Mouse (Mus musculus) hindbrain, embryonic 15.5 days (tissue): ENCODE data around the gene Cd47. TPM values are rescaled to one million over a fixed set of nuclear protein-coding genes. Genes with fewer than 3 reads are reported as not detected.

Experiments
- ATAC-seq: fragments of 200-750 bp; cut with Nextera tagmentation; 2 replicates; pipeline ENCODE4 v1.8.0; 2017; ENCODE audit warnings: low read depth, moderate number of reproducible peaks, moderate TSS enrichment; ENCODE audit not compliant: low FRiP score
- H3K27ac ChIP-seq: fragments of 300-500 bp; sonication (generic); replicated peaks from 2 replicates; pipeline ENCODE4 v1.5.1; 2015; ENCODE audit warnings: mild to moderate bottlenecking, inconsistent platforms
- H3K27me3 ChIP-seq: fragments of 300-500 bp; sonication (generic); 2 replicates; pipeline ENCODE4 v1.6.1; 2015; ENCODE audit warnings: control low read depth, inconsistent platforms
- H3K36me3 ChIP-seq: fragments of 300-500 bp; sonication (generic); 2 replicates; pipeline ENCODE4 v1.6.1; 2015; ENCODE audit warnings: control low read depth, inconsistent platforms
- H3K4me1 ChIP-seq: fragments of 300-500 bp; sonication (generic); replicated peaks from 2 replicates; pipeline ENCODE4 v1.6.1; 2015; ENCODE audit warnings: control low read depth, inconsistent platforms
- H3K4me2 ChIP-seq: fragments of 300-500 bp; sonication (generic); 2 replicates; pipeline ENCODE4 v1.6.1; 2015; ENCODE audit warnings: moderate library complexity, mild to moderate bottlenecking, inconsistent platforms
- H3K4me3 ChIP-seq: fragments of 300-500 bp; sonication (generic); 2 replicates; pipeline ENCODE4 v1.5.1; 2015; ENCODE audit warnings: mild to moderate bottlenecking, inconsistent platforms
- H3K9ac ChIP-seq: fragments of 300-500 bp; sonication (generic); 2 replicates; pipeline ENCODE4 v1.6.1; 2015; ENCODE audit warnings: inconsistent platforms
- H3K9me3 ChIP-seq: fragments of 300-500 bp; sonication (generic); 2 replicates; pipeline ENCODE4 v1.6.1; 2016; ENCODE audit warnings: control low read depth, inconsistent platforms
- WGBS: fragments of 180-500 bp; shearing (Covaris S2); methylation state at CpG from one replicate; pipeline ENCODE4 v1.1.7; 2015; 5-methylcytosine and 5-hydroxymethylcytosine counted together
- polyA plus RNA-seq: library from polyadenylated mRNA; unstranded; fragments of >200 nt; fragmentation: Nextera tagmentation; extraction: Ambion mirVana; gene quantifications from 2 replicates; pipeline ENCODE4 v1.2.1, GENCODE M21; 2015

The Cd47 gene
- 150 and 170 TPM in 2 replicates for polyA plus RNA-seq

GRCm38 (mm10) chr16:49799597-49800561, at the start of gene Cd47:
TSS of gene Cd47 (plus strand) at chr16:49800533.
- Histone ChIP-seq H3K36me3 (no peaks in the 10 kb centered on the region), H3K4me2 (no peak within 1 kb of the TSS), H3K27me3 (no peaks in the 10 kb centered on the region), H3K27ac (no peak within 1 kb of the TSS), H3K4me1 (peaks cover 13% of the 10 kb centered on the region), H3K9ac (no peak within 1 kb of the TSS), H3K9me3 (no peaks in the 10 kb centered on the region), H3K4me3 (no peak within 1 kb of the TSS)
- 84% methylated on average over 10 of the region's 10 CpGs for WGBS
- no peak for ATAC-seq

GRCm38 (mm10) chr16:49752906-49753305, 47.4 kb upstream of the Cd47 start:
- no peak for ATAC-seq
- Histone ChIP-seq H3K4me1 (no peaks in the 10 kb centered on the region), H3K4me3 (no peak overlapping the region), H3K36me3 (no peaks in the 10 kb centered on the region), H3K27ac (0 out of 2 replicates have a peak overlapping the region, but pooled peaks have one; percentile 5), H3K9me3 (no peaks in the 10 kb centered on the region), H3K9ac (no peak overlapping the region), H3K4me2 (no peak overlapping the region), H3K27me3 (no peaks in the 10 kb centered on the region)
- WGBS: 45% methylated on average over 1 of the region's 1 CpGs

- H3K9ac ChIP-seq: no peak overlapping the region
- 38% methylated on average over 3 of the region's 3 CpGs for WGBS
- 0 out of 2 replicates have a peak overlapping the region, but pooled peaks have one; percentile 5 for H3K27ac ChIP-seq
- H3K9me3 ChIP-seq: no peaks in the 10 kb centered on the region
- no peaks in the 10 kb centered on the region for H3K36me3 ChIP-seq
- no peaks in the 10 kb centered on the region for H3K27me3 ChIP-seq
- no peaks in the 10 kb centered on the region for H3K4me1 ChIP-seq
- peak; percentile 68 for ATAC-seq
- H3K4me3 ChIP-seq: no peak overlapping the region
- no peak overlapping the region for H3K4me2 ChIP-seq
Observed at GRCm38 (mm10) chr16:49753318-49753717, 47.0 kb upstream of the Cd47 start.

GRCm38 (mm10) chr16:49760517-49761203, 39.7 kb upstream of the Cd47 start:
- H3K4me2 ChIP-seq: no peak overlapping the region
- H3K27me3 ChIP-seq: no peaks in the 10 kb centered on the region
- H3K9me3 ChIP-seq: no peaks in the 10 kb centered on the region
- H3K36me3 ChIP-seq: peaks cover 8% of the 10 kb centered on the region; the same call in 1 of the 2 replicates
- WGBS: 73% methylated on average over 17 of the region's 17 CpGs
- no peak for ATAC-seq
- no peak overlapping the region for H3K4me3 ChIP-seq
- H3K4me1 ChIP-seq: no peaks in the 10 kb centered on the region
- H3K27ac ChIP-seq: no peak overlapping the region
- H3K9ac ChIP-seq: no peak overlapping the region

GRCm38 (mm10) chr16:49761981-49762380, 38.4 kb upstream of the Cd47 start:
- Histone ChIP-seq H3K9me3 (no peaks in the 10 kb centered on the region), H3K4me3 (no peak overlapping the region), H3K4me2 (no peak overlapping the region), H3K27ac (no peak overlapping the region), H3K9ac (no peak overlapping the region), H3K4me1 (no peaks in the 10 kb centered on the region), H3K27me3 (no peaks in the 10 kb centered on the region), H3K36me3 (peaks cover 8% of the 10 kb centered on the region; the same call in 1 of the 2 replicates)
- WGBS: 81% methylated on average over 5 of the region's 5 CpGs
- 0 out of 2 replicates have a peak, but pooled peaks have one; percentile 6 for ATAC-seq

GRCm38 (mm10) chr16:49766326-49766725, 34.0 kb upstream of the Cd47 start:
- H3K4me1 ChIP-seq: no peaks in the 10 kb centered on the region
- no peaks in the 10 kb centered on the region for H3K27me3 ChIP-seq
- H3K4me3 ChIP-seq: no peak overlapping the region
- ATAC-seq: no peak
- 60% methylated on average over 3 of the region's 3 CpGs for WGBS
- H3K4me2 ChIP-seq: no peak overlapping the region
- no peak overlapping the region for H3K9ac ChIP-seq
- no peaks in the 10 kb centered on the region for H3K9me3 ChIP-seq
- H3K36me3 ChIP-seq: peaks cover 8% of the 10 kb centered on the region; the same call in 1 of the 2 replicates
- H3K27ac ChIP-seq: no peak overlapping the region

GRCm38 (mm10) chr16:49768491-49769031, 31.8 kb upstream of the Cd47 start:
- H3K9ac ChIP-seq: no peak overlapping the region
- no peak for ATAC-seq
- 90% methylated on average over 4 of the region's 4 CpGs for WGBS
- H3K27ac ChIP-seq: no peak overlapping the region
- no peak overlapping the region for H3K4me2 ChIP-seq
- H3K27me3 ChIP-seq: no peaks in the 10 kb centered on the region
- H3K36me3 ChIP-seq: 0 out of 2 replicates have a peak, but pooled peaks cover 5% of the 10 kb centered on the region
- H3K4me3 ChIP-seq: no peak overlapping the region
- H3K9me3 ChIP-seq: no peaks in the 10 kb centered on the region
- H3K4me1 ChIP-seq: no peaks in the 10 kb centered on the region

GRCm38 (mm10) chr16:49769831-49770261, 30.5 kb upstream of the Cd47 start:
- H3K36me3 ChIP-seq: no peaks in the 10 kb centered on the region
- H3K4me2 ChIP-seq: no peak overlapping the region
- no peak for ATAC-seq
- 76% methylated on average over 2 of the region's 2 CpGs for WGBS
- H3K27me3 ChIP-seq: no peaks in the 10 kb centered on the region
- no peak overlapping the region for H3K27ac ChIP-seq
- no peaks in the 10 kb centered on the region for H3K9me3 ChIP-seq
- H3K4me1 ChIP-seq: no peaks in the 10 kb centered on the region
- no peak overlapping the region for H3K4me3 ChIP-seq
- no peak overlapping the region for H3K9ac ChIP-seq

- H3K9me3 ChIP-seq: no peaks in the 10 kb centered on the region
- no peak overlapping the region for H3K4me3 ChIP-seq
- no peak overlapping the region for H3K9ac ChIP-seq
- 91% methylated on average over 12 of the region's 12 CpGs for WGBS
- no peak for ATAC-seq
- H3K27ac ChIP-seq: no peak overlapping the region
- H3K27me3 ChIP-seq: no peaks in the 10 kb centered on the region
- H3K4me1 ChIP-seq: no peaks in the 10 kb centered on the region
- H3K4me2 ChIP-seq: no peak overlapping the region
- H3K36me3 ChIP-seq: no peaks in the 10 kb centered on the region
Observed at GRCm38 (mm10) chr16:49770320-49771189, 29.8 kb upstream of the Cd47 start.

GRCm38 (mm10) chr16:49771609-49772396, 28.5 kb upstream of the Cd47 start:
- Histone ChIP-seq H3K9me3 (no peaks in the 10 kb centered on the region), H3K9ac (no peak overlapping the region), H3K27ac (no peak overlapping the region), H3K4me2 (no peak overlapping the region), H3K27me3 (no peaks in the 10 kb centered on the region), H3K4me3 (no peak overlapping the region), H3K36me3 (no peaks in the 10 kb centered on the region), H3K4me1 (no peaks in the 10 kb centered on the region)
- 76% methylated on average over 7 of the region's 7 CpGs for WGBS
- no peak for ATAC-seq
